Mouse (Mus musculus) C2C12 (cell line): Measurements from ENCODE around the gene Hspa4. TPM values are rescaled to one million over a fixed set of nuclear protein-coding genes. Genes with fewer than 3 reads are reported as not detected.
"Not testable (repeated sequence)": the region's sequence is repeated elsewhere in the genome, so short reads cannot be mapped to it uniquely, and the experiment has no call there.

Experiments
- H3K27me3 ChIP-seq: one replicate; pipeline ENCODE4 v1.6.1; 2011; ENCODE audit not compliant: control insufficient read depth, insufficient read depth, insufficient read length
- H3K36me3 ChIP-seq: one replicate; pipeline ENCODE4 v1.6.1; 2011; ENCODE audit not compliant: control insufficient read depth, insufficient read depth
- H3K4me3 ChIP-seq: one replicate; pipeline ENCODE4 v1.5.1; 2011; ENCODE audit warnings: mild to moderate bottlenecking, control low read depth; ENCODE audit not compliant: poor library complexity, insufficient read depth, severe bottlenecking
- H3K79me2 ChIP-seq: one replicate; pipeline ENCODE4 v1.6.1; 2011; ENCODE audit not compliant: control insufficient read depth, insufficient read depth
- H3K79me3 ChIP-seq: one replicate; pipeline ENCODE4 v1.6.1; 2011; ENCODE audit warnings: low read depth, control low read depth
- H3ac ChIP-seq: one replicate; pipeline ENCODE3; 2011; ENCODE audit warnings: low read depth; ENCODE audit not compliant: control insufficient read depth, insufficient read length
- CEBPB ChIP-seq: IDR thresholded peaks from one replicate; pipeline ENCODE4 v1.6.1; 2011; ENCODE audit warnings: low read depth, mild to moderate bottlenecking, control low read depth, moderate library complexity
- CTCF ChIP-seq: IDR thresholded peaks from one replicate; pipeline ENCODE4 v1.5.1; 2011; ENCODE audit not compliant: control insufficient read depth, insufficient read depth, insufficient read length
- FOSL1 ChIP-seq: IDR thresholded peaks from one replicate; pipeline ENCODE4 v1.8.0; 2011; ENCODE audit warnings: mild to moderate bottlenecking, low read length; ENCODE audit not compliant: poor library complexity, insufficient read depth, severe bottlenecking
- MAX ChIP-seq: IDR thresholded peaks from one replicate; pipeline ENCODE4 v1.6.1; 2011; ENCODE audit warnings: mild to moderate bottlenecking, control low read depth
- MYOD1 ChIP-seq: IDR thresholded peaks from one replicate; pipeline ENCODE4 v1.6.1; 2011; ENCODE audit warnings: low read depth; ENCODE audit not compliant: control insufficient read depth, insufficient read length
- MYOG ChIP-seq: IDR thresholded peaks from one replicate; pipeline ENCODE4 v1.6.1; 2011; ENCODE audit not compliant: control insufficient read depth, insufficient read length; ENCODE audit errors: extremely low read depth
- USF1 ChIP-seq: IDR thresholded peaks from one replicate; pipeline ENCODE4 v1.6.1; 2011; ENCODE audit warnings: low read depth, mild to moderate bottlenecking, control low read depth, moderate library complexity
- polyA plus RNA-seq: library from polyadenylated mRNA; unstranded; fragments of >200 nt; fragmentation: generic; extraction: Trizol; gene quantifications from one replicate; pipeline ENCODE4 v1.2.1, GENCODE M21; 2012; ENCODE audit warnings: missing spikeins

Hspa4 gene
- polyA plus RNA-seq, 1 experiment, result 112 TPM

DNA sequence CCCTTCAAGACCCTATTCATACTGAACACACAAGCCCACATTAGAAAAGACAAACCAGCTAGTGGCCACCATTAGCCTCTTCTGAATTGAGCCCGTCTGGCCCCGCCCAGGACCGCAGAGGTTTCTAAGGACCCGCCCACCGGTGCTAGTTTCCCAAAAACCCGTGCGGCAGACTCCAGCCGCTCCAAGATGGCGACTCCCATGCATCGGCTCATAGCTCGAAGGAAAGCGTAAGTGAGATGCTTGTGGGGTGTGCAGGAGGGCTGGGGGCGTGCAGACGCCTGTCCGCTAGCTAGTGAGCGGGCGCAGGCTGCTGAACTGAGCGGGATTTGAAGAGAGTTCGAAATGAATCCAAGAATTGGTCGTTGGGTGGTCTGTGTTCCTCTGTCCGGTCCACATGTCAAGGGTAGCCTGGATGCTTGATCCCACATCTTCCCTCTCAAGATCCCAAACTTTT, 24.3 kb upstream of the Hspa4 start, which contains the start of gene Zcchc10:
TSS of gene Zcchc10 (plus strand) at position 168 of the 457 bp plus-strand sequence.
- Histone ChIP-seq H3ac (peak within 1 kb of the TSS; percentile 94), H3K79me3 (peaks cover 22% of the 10 kb centered on the region), H3K4me3 (peak within 1 kb of the TSS; percentile 87), H3K79me2 (peaks cover 34% of the 10 kb centered on the region), H3K27me3 (no peaks in the 10 kb centered on the region), H3K36me3 (peaks cover 27% of the 10 kb centered on the region)
- TF ChIP-seq MYOD1, result no peak
- peak; percentile 28 for TF ChIP-seq MAX
- no peak for TF ChIP-seq FOSL1
- no peak for TF ChIP-seq USF1
- no peak for TF ChIP-seq MYOG
- no peak for TF ChIP-seq CTCF

DNA sequence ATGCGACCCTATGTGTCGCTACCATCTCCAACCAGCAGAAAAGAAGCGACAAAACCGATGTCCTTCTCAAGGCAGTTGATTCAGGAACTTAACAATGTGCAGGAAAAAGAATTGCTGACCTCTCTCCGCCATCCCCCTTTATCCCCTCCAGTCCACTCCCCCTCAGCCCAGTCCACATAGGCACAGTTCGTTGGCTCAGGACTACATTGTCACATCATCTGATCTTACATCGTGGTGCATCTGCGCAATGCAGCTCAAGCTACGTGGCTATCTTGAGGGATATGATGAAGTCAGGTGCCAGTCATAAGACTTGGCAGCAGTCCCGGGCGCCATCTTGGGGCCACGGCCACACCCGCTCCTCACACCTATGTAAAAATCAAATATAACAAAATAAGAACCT, 19.6 kb upstream of the Hspa4 start:
- not testable (repeated sequence) for H3K79me2 ChIP-seq, H3ac ChIP-seq, H3K36me3 ChIP-seq, H3K4me3 ChIP-seq, H3K27me3 ChIP-seq, H3K79me3 ChIP-seq

GRCm38 (mm10) chr11:53318568-53318967, 18.3 kb upstream of the Hspa4 start:
- H3K36me3 ChIP-seq, H3K79me2 ChIP-seq, H3K27me3 ChIP-seq, H3ac ChIP-seq, H3K4me3 ChIP-seq, H3K79me3 ChIP-seq: not testable (repeated sequence)

DNA sequence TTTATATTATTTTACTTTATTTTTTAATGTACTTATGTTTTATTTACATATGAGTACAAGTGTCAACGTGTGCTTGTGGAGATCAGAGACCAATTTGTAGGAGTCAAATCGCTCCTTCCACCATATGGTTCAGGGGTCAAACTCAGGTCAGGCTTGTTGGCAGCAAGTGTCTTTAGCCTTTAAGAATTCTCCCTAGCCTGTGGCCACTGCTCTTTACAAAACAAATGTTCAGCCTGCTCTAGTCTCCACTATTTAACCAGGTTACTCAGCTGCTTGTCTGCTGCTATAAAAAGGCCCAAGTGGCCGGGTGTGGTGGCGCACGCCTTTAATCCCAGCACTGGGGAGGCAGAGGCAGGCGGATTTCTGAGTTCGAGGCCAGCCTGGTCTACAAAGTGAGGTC, 17.8 kb upstream of the Hspa4 start:
- TF ChIP-seq MYOG, result no peak
- no peak for TF ChIP-seq CTCF
- TF ChIP-seq USF1, result no peak
- TF ChIP-seq MAX, result no peak
- no peak for TF ChIP-seq CEBPB
- no peak for TF ChIP-seq MYOD1
- TF ChIP-seq FOSL1, result no peak
- no peak overlapping the region for H3ac ChIP-seq
- H3K79me2 ChIP-seq, result no peaks in the 10 kb centered on the region
- no peaks in the 10 kb centered on the region for H3K79me3 ChIP-seq
- no peaks in the 10 kb centered on the region for H3K36me3 ChIP-seq
- H3K4me3 ChIP-seq, result no peak overlapping the region
- no peaks in the 10 kb centered on the region for H3K27me3 ChIP-seq

- H3K36me3 ChIP-seq, result no peaks in the 10 kb centered on the region
- H3ac ChIP-seq, result no peak overlapping the region
- TF ChIP-seq FOSL1 (no peak), CTCF (no peak), CEBPB (no peak), MYOG (no peak), MAX (no peak), USF1 (no peak), MYOD1 (no peak)
- H3K4me3 ChIP-seq, result no peak overlapping the region
- no peaks in the 10 kb centered on the region for H3K79me2 ChIP-seq
- no peaks in the 10 kb centered on the region for H3K27me3 ChIP-seq
- no peaks in the 10 kb centered on the region for H3K79me3 ChIP-seq
Measured at GRCm38 (mm10) chr11:53316996-53317395, 16.7 kb upstream of the Hspa4 start.

- Histone ChIP-seq H3K4me3 (no peak overlapping the region), H3K36me3 (no peaks in the 10 kb centered on the region), H3ac (no peak overlapping the region), H3K27me3 (no peaks in the 10 kb centered on the region), H3K79me3 (no peaks in the 10 kb centered on the region), H3K79me2 (no peaks in the 10 kb centered on the region)
- TF ChIP-seq USF1 (no peak), MAX (no peak), CEBPB (no peak)
Measured at GRCm38 (mm10) chr11:53314770-53315173, 14.5 kb upstream of the Hspa4 start.

DNA sequence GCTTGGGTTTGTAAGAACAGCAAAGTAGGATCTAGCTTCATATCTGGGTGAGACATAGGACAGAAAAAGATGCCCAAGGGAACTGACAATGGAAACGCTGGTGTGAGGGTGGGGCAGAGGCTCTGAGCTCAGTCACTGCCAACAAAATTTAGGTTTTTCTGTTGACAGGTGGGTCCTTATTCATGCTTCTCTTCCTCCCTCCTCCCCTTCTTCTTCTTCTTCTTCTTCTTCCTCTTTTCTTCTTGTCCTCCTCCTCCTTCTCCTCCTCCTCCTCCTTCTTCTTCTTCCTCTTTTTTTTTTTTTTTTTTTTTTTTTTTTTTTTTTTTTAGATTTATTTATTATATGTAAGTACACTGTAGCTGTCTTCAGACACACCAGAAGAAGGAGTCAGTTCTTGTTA, 12.6 kb upstream of the Hspa4 start:
- not testable (repeated sequence) for H3K79me3 ChIP-seq, H3K79me2 ChIP-seq, H3K36me3 ChIP-seq, H3ac ChIP-seq, H3K27me3 ChIP-seq, H3K4me3 ChIP-seq
